Mouse (Mus musculus) cerebellum, adult 11 months (tissue): Measurements from ENCODE around the gene Fbxl4.

Experiments used
- DNase-seq: peaks from one replicate; pipeline ENCODE4 v3.0.0; 2022

Gene Fbxl4

GRCm38 (mm10) chr4:22477711-22478230 lies 120.4 kb downstream of the Fbxl4 start:
- no peak for DNase-seq

- DNase-seq, result no peak
These were observed 121.4 kb downstream of the Fbxl4 start for GRCm38 (mm10) chr4:22478488-22479367.

GRCm38 (mm10) chr4:22479368-22480090 lies 122.2 kb downstream of the Fbxl4 start:
- DNase-seq, result no peak

GRCm38 (mm10) chr4:22480091-22480857 lies 122.9 kb downstream of the Fbxl4 start:
- DNase-seq, result no peak

GRCm38 (mm10) chr4:22480858-22481205 lies 123.5 kb downstream of the Fbxl4 start:
- no peak for DNase-seq

- no peak for DNase-seq
These were observed 124.8 kb downstream of the Fbxl4 start for GRCm38 (mm10) chr4:22482118-22482517.

- no peak for DNase-seq
These were observed 125.5 kb downstream of the Fbxl4 start for GRCm38 (mm10) chr4:22482756-22483280.

- no peak for DNase-seq
These were observed 126.2 kb downstream of the Fbxl4 start for GRCm38 (mm10) chr4:22483548-22483947.
